Mouse (Mus musculus) CH12.LX (cell line): ENCODE results near the gene Junb.

ENCODE experiments used
- CTCF ChIP-seq, 2 experiments: IDR thresholded peaks in 1 of 2; conservative IDR thresholded peaks in 1 of 2; 2 replicates each; pipeline ENCODE4 v1.5.1; 2011 to 2012; ENCODE audit warnings: low read depth in 2 of 2, low read length in 2 of 2, improper control_type of control experiment in 1 of 2, inconsistent platforms in 1 of 2, mild to moderate bottlenecking in 1 of 2, moderate library complexity in 1 of 2
- ETS1 ChIP-seq: conservative IDR thresholded peaks from 2 replicates; pipeline ENCODE4 v1.6.1; 2012; ENCODE audit warnings: low read depth, mild to moderate bottlenecking, inconsistent platforms, low read length, improper control_type of control experiment, moderate library complexity
- KAT2A ChIP-seq: IDR thresholded peaks from 2 replicates; pipeline ENCODE4 v1.6.1; 2012; ENCODE audit warnings: low read length, improper control_type of control experiment, inconsistent platforms; ENCODE audit not compliant: insufficient replicate concordance
- MAFK ChIP-seq: IDR thresholded peaks from 2 replicates; pipeline ENCODE4 v1.6.1; 2011; ENCODE audit warnings: low read length, improper control_type of control experiment; ENCODE audit not compliant: insufficient replicate concordance
- POLR2A ChIP-seq: IDR thresholded peaks from 2 replicates; pipeline ENCODE4 v1.6.1; 2011; ENCODE audit warnings: low read depth, mild to moderate bottlenecking, improper control_type of control experiment, low read length
- TBP ChIP-seq: conservative IDR thresholded peaks from 2 replicates; pipeline ENCODE4 v1.6.1; 2011; ENCODE audit warnings: low read depth, low read length, improper control_type of control experiment

GRCm38 (mm10) chr8:84945235-84945632, 33.3 kb downstream of the Junb start:
- TF ChIP-seq KAT2A (no peak), POLR2A (no peak), TBP (no peak), CTCF (conservative IDR thresholded peaks at IDR 0.05 in 1 of 2, IDR thresholded peaks at IDR 0.05 in 1 of 2; ENCODE audit: low read depth in 2 of 2, low read length in 2 of 2) (no peak), MAFK (no peak), ETS1 (no peak)
